Mouse (Mus musculus): ENCODE measurements around the gene Tbx21. TPM values are rescaled to one million over a fixed set of nuclear protein-coding genes. Genes with fewer than 3 reads are reported as not detected.

Tbx21 gene
- polyA plus RNA-seq, 2 experiments: 0.11 TPM; not detected in 1

DNA sequence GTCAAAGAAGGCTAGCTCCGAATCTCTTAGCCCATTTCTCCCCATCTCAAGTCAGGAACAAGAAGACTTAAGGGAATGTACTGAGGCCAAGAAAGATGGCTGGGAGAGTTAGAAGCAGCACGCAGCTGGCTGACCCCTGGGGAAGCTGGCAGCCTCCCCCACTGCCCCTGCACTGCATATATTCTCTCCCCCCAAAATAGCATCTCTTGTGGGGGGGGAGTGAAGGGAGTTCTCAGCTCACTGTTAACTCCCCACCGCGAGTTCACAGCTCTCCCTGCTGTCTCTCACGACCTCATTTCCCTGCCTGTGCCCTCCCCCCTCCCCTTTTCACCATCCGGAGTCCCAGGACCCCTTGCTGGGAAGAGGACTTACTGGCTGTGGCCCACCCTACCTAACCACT is 17.1 kb upstream of the Tbx21 start:
- no peak overlapping the region for H3K4me3 ChIP-seq (replicated peaks; ENCODE audit: low read length)
- no peaks in the 10 kb centered on the region for H3K9me3 ChIP-seq (ENCODE audit: control insufficient read depth, low read length)
- no peak overlapping the region for H3K9ac ChIP-seq (ENCODE audit: low read depth, low read length, severe bottlenecking)
- TF ChIP-seq POLR2A (IDR thresholded peaks at IDR 0.05; ENCODE audit: borderline replicate concordance, extremely low read depth, insufficient read depth, insufficient read length): no peak
- no peaks in the 10 kb centered on the region for H3K27me3 ChIP-seq (ENCODE audit: control insufficient read depth, insufficient read depth, low read length)
- no peak overlapping the region for H3K4me2 ChIP-seq (replicated peaks; ENCODE audit: low read depth, low read length, severe bottlenecking)
- 23% methylated on average over 6 of the region's 6 CpGs for WGBS
- H3K27ac ChIP-seq (replicated peaks; ENCODE audit: low read depth, low read length): no peak overlapping the region
- ATAC-seq (ENCODE audit: low FRiP score, low read depth): no peak
- peaks cover 3% of the 10 kb centered on the region; the same call in 1 of the 2 replicates for H3K4me1 ChIP-seq (ENCODE audit: control insufficient read depth, insufficient read depth, low read length)
- peaks cover 11% of the 10 kb centered on the region for H3K36me3 ChIP-seq (ENCODE audit: control insufficient read depth, insufficient read depth, low read length)
- no peak for DNase-seq (ENCODE audit: low spot score)

DNA sequence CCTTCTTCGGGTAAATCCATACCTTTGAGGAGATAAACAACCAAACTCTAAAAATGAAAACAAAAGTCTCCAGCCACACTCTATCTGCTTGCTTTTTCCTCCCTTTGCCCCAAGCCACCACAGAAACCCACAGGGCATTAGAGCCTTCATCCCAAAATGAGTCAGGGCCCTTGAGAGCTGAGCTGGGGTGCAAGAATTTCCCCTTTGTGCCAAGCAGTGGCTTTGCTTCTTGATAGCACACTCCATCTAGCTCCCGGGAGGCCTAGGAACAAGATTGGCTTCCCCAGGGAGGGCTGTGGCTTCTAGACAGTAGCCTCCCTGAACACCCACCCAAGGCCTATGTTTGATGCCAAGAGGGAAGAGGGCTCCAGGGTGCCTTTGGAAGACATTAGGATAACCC is 16.6 kb upstream of the Tbx21 start:
- Histone ChIP-seq H3K4me3 (replicated peaks; ENCODE audit: low read length) (no peak overlapping the region), H3K36me3 (ENCODE audit: control insufficient read depth, insufficient read depth, low read length) (peaks cover 7% of the 10 kb centered on the region), H3K9ac (ENCODE audit: low read depth, low read length, severe bottlenecking) (no peak overlapping the region), H3K4me1 (ENCODE audit: control insufficient read depth, insufficient read depth, low read length) (peaks cover 3% of the 10 kb centered on the region; the same call in 1 of the 2 replicates), H3K9me3 (ENCODE audit: control insufficient read depth, low read length) (no peaks in the 10 kb centered on the region), H3K27me3 (ENCODE audit: control insufficient read depth, insufficient read depth, low read length) (no peaks in the 10 kb centered on the region), H3K4me2 (replicated peaks; ENCODE audit: low read depth, low read length, severe bottlenecking) (no peak overlapping the region), H3K27ac (replicated peaks; ENCODE audit: low read depth, low read length) (no peak overlapping the region)
- DNase-seq (ENCODE audit: low spot score) (no peak), ATAC-seq (ENCODE audit: low FRiP score, low read depth) (no peak)
- TF ChIP-seq POLR2A (IDR thresholded peaks at IDR 0.05; ENCODE audit: borderline replicate concordance, extremely low read depth, insufficient read depth, insufficient read length): no peak
- WGBS: 68% methylated on average over 2 of the region's 2 CpGs

DNA sequence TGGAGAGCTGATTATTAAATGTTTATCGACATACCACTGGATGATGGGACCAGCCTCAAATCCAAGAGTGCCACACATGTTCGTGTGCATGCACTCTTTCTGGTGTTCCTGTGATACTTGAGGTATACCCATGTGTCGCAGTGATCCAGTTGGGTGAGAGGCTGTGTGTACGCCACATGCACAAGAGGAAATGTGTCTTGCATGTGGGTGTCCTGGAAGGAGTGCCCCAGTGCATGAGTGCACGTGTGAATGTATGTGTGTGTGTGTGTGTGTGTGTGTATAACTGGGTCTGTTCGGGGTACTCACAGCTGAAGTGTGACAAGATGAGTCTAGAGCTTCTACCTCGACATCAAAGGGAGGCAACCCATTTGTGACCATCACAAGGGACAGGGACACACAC is 15.2 kb upstream of the Tbx21 start:
- Histone ChIP-seq H3K27me3 (ENCODE audit: control insufficient read depth, insufficient read depth, low read length) (no peaks in the 10 kb centered on the region), H3K9ac (ENCODE audit: low read depth, low read length, severe bottlenecking) (no peak overlapping the region)
- 86% methylated on average over 6 of the region's 7 CpGs for WGBS

DNA sequence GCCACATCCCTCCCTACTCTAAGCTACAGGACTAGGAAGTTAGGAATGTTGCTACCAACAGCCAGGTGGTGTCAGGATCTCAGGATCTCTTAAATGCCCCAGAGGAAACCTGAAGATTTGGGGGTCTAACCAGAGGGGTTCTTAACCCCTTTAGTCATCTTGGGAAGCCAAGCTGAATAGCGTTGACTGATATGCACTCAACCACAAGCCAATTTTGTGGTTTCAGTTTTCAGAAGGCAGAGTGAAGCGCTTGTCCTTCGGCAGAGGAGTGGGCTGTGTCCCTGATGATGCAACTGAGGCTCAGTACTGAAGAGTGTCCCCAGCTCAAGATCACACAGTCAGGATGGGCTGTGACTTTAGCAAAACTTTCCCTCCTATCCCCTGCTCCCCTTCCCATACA is 13.8 kb upstream of the Tbx21 start:
- no peak overlapping the region for H3K4me3 ChIP-seq (replicated peaks; ENCODE audit: low read length)
- peaks cover 3% of the 10 kb centered on the region; the same call in 1 of the 2 replicates for H3K4me1 ChIP-seq (ENCODE audit: control insufficient read depth, insufficient read depth, low read length)
- ATAC-seq (ENCODE audit: low FRiP score, low read depth) (no peak), DNase-seq (ENCODE audit: low spot score) (no peak)
- no peaks in the 10 kb centered on the region for H3K27me3 ChIP-seq (ENCODE audit: control insufficient read depth, insufficient read depth, low read length)
- no peak overlapping the region for H3K9ac ChIP-seq (ENCODE audit: low read depth, low read length, severe bottlenecking)
- H3K36me3 ChIP-seq (ENCODE audit: control insufficient read depth, insufficient read depth, low read length): no peaks in the 10 kb centered on the region
- WGBS: 70% methylated on average over 3 of the region's 3 CpGs
- TF ChIP-seq POLR2A (IDR thresholded peaks at IDR 0.05; ENCODE audit: borderline replicate concordance, extremely low read depth, insufficient read depth, insufficient read length): no peak
- no peak overlapping the region for H3K27ac ChIP-seq (replicated peaks; ENCODE audit: low read depth, low read length)
- no peaks in the 10 kb centered on the region for H3K9me3 ChIP-seq (ENCODE audit: control insufficient read depth, low read length)
- no peak overlapping the region for H3K4me2 ChIP-seq (replicated peaks; ENCODE audit: low read depth, low read length, severe bottlenecking)

More for the DNA sequence above, 15.2 kb upstream of the Tbx21 start:
- Histone ChIP-seq H3K4me1 (ENCODE audit: control insufficient read depth, insufficient read depth, low read length) (peaks cover 3% of the 10 kb centered on the region; the same call in 1 of the 2 replicates), H3K4me2 (replicated peaks; ENCODE audit: low read depth, low read length, severe bottlenecking) (no peak overlapping the region), H3K4me3 (replicated peaks; ENCODE audit: low read length) (no peak overlapping the region), H3K9me3 (ENCODE audit: control insufficient read depth, low read length) (no peaks in the 10 kb centered on the region), H3K36me3 (ENCODE audit: control insufficient read depth, insufficient read depth, low read length) (no peaks in the 10 kb centered on the region), H3K27ac (replicated peaks; ENCODE audit: low read depth, low read length) (no peak overlapping the region)
- TF ChIP-seq POLR2A (IDR thresholded peaks at IDR 0.05; ENCODE audit: borderline replicate concordance, extremely low read depth, insufficient read depth, insufficient read length): no peak
- ATAC-seq (ENCODE audit: low FRiP score, low read depth): no peak
- no peak for DNase-seq (ENCODE audit: low spot score)

DNA sequence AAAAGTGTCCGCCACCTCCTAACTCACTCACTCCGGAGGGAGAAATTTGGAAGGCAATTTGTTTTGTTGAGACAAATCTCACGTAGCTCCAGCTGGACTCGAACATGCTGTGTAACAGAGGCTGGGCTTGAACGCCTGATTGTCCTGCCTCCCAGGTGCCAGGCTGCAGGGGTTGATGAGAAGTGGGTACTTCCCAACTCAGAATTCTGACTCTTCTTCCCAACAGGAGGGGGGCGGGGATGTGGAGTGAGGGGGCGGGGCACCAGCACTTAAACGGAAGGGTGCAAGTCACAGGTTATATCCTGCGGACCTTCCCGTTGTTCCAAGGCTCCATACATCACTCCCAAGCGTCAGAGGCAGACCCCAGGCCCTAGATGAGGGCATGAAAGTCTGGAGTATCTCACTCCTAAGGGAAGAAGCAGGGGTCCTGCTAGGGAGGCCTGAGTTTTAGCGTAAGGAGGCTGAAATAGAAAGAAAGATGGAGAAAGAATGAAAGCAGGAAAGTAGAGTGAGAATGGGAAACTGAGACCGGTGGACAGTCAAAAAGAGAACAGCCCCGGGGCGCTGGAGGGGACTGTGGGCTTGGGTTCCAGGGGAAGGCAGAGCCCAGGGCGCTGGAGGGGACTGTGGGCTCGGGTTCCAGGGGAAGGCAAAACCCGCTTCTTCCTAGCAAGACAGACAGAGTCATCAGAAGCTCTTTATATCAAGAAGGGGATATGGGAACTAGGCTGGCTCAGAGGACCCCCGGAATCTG is 12.5 kb upstream of the Tbx21 start:
- Histone ChIP-seq H3K4me3 (replicated peaks; ENCODE audit: low read length) (peak overlapping the region; percentile 47), H3K9ac (ENCODE audit: low read depth, low read length, severe bottlenecking) (peak overlapping the region; percentile 60), H3K4me2 (replicated peaks; ENCODE audit: low read depth, low read length, severe bottlenecking) (peak overlapping the region; percentile 86), H3K27ac (replicated peaks; ENCODE audit: low read depth, low read length) (no peak overlapping the region; the same call in 1 of the 2 replicates), H3K27me3 (ENCODE audit: control insufficient read depth, insufficient read depth, low read length) (no peaks in the 10 kb centered on the region), H3K9me3 (ENCODE audit: control insufficient read depth, low read length) (no peaks in the 10 kb centered on the region), H3K4me1 (ENCODE audit: control insufficient read depth, insufficient read depth, low read length) (peaks cover 3% of the 10 kb centered on the region; the same call in 1 of the 2 replicates), H3K36me3 (ENCODE audit: control insufficient read depth, insufficient read depth, low read length) (no peaks in the 10 kb centered on the region)
- WGBS: 19% methylated on average over 19 of the region's 19 CpGs
- DNase-seq (ENCODE audit: low spot score): no peak
- ATAC-seq (ENCODE audit: low FRiP score, low read depth): no peak
- no peak for TF ChIP-seq POLR2A (IDR thresholded peaks at IDR 0.05; ENCODE audit: borderline replicate concordance, extremely low read depth, insufficient read depth, insufficient read length)

Data from limb, embryonic 14.5 days (tissue).